Mouse (Mus musculus) retina, adult 2 months (tissue): ENCODE results near the gene Fam102b.

Source experiments
- DNase-seq: peaks from one replicate; pipeline ENCODE4 v3.0.0-alpha.2; 2012; ENCODE audit warnings: low read depth, low spot score

Gene Fam102b

GRCm38 (mm10) chr3:109027515-109027987 is at the start of gene Fam102b:
TSS of gene Fam102b (minus strand) at chr3:109027607.
- DNase-seq, result peak; percentile 54

- peak; percentile 34 for DNase-seq
Measured at GRCm38 (mm10) chr3:109062989-109063388, 35.6 kb upstream of the Fam102b start.

- no peak for DNase-seq
Measured at GRCm38 (mm10) chr3:109062391-109062790, 35.0 kb upstream of the Fam102b start.

GRCm38 (mm10) chr3:109059903-109060302 is 32.5 kb upstream of the Fam102b start:
- DNase-seq, result no peak

GRCm38 (mm10) chr3:109051946-109052331 is 24.5 kb upstream of the Fam102b start:
- DNase-seq, result no peak

- DNase-seq, result no peak
Measured at GRCm38 (mm10) chr3:109051056-109051945, 23.9 kb upstream of the Fam102b start.

GRCm38 (mm10) chr3:109047707-109048283 is 20.4 kb upstream of the Fam102b start:
- no peak for DNase-seq

GRCm38 (mm10) chr3:109046428-109046827 is 19.0 kb upstream of the Fam102b start:
- DNase-seq, result no peak

- no peak for DNase-seq
Measured at GRCm38 (mm10) chr3:109043395-109043794, 16.0 kb upstream of the Fam102b start.

- DNase-seq, result no peak
Measured at GRCm38 (mm10) chr3:109040908-109041307, 13.5 kb upstream of the Fam102b start.

- no peak for DNase-seq
Measured at GRCm38 (mm10) chr3:109034411-109034810, 7.0 kb upstream of the Fam102b start.

GRCm38 (mm10) chr3:109032306-109032705 is 4.9 kb upstream of the Fam102b start:
- DNase-seq, result no peak

- no peak for DNase-seq
Measured at GRCm38 (mm10) chr3:109031626-109032025, 4.2 kb upstream of the Fam102b start.

- no peak for DNase-seq
Measured at GRCm38 (mm10) chr3:109030817-109031216, 3.4 kb upstream of the Fam102b start.

- no peak for DNase-seq
Measured at GRCm38 (mm10) chr3:109029661-109030060, 2.3 kb upstream of the Fam102b start.

GRCm38 (mm10) chr3:109026991-109027470 is 376 bp downstream of the Fam102b start:
- DNase-seq, result no peak

GRCm38 (mm10) chr3:109026462-109026990 is 881 bp downstream of the Fam102b start:
- DNase-seq, result no peak

- peak; percentile 47 for DNase-seq
Measured at GRCm38 (mm10) chr3:109025579-109025978, 1.8 kb downstream of the Fam102b start.

GRCm38 (mm10) chr3:109023066-109023465 is 4.3 kb downstream of the Fam102b start:
- DNase-seq, result no peak

- no peak for DNase-seq
Measured at GRCm38 (mm10) chr3:109021720-109022516, 5.5 kb downstream of the Fam102b start.

GRCm38 (mm10) chr3:109018336-109018735 is 9.1 kb downstream of the Fam102b start:
- no peak for DNase-seq

GRCm38 (mm10) chr3:109012595-109012994 is 14.8 kb downstream of the Fam102b start:
- DNase-seq, result no peak
